Mouse (Mus musculus) layer of hippocampus, adult 9-11 months (tissue): ENCODE data around the gene Mfng.
A peak's percentile ranks its signal among the peaks of the same experiment; 100 is the strongest.

Source experiments
- DNase-seq: peaks from one replicate; pipeline ENCODE4 v3.0.0; 2022

Gene Mfng

DNA sequence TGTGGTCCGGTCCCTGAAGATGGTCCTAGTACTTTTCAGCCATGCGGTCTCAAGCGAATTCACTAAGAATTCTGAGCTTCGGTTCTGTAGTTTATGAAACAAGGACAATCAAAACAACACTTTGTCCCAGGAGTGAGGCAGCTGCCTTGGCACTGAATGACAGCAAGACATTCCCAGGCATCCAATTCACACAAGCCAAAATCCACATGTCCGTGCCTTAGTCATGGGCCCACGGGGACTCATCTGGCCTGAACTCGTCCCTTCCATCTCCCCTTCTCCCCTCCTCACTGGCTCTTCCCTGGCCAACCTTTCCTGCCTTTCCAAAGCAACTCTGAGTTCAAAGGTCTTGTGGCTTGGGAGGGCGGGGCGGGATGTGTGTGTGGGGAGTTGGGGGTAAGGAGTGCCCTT is 13.1 kb upstream of the Mfng start:
- DNase-seq = no peak

GRCm38 (mm10) chr15:78785961-78786360 is 12.7 kb upstream of the Mfng start:
- no peak for DNase-seq

DNA sequence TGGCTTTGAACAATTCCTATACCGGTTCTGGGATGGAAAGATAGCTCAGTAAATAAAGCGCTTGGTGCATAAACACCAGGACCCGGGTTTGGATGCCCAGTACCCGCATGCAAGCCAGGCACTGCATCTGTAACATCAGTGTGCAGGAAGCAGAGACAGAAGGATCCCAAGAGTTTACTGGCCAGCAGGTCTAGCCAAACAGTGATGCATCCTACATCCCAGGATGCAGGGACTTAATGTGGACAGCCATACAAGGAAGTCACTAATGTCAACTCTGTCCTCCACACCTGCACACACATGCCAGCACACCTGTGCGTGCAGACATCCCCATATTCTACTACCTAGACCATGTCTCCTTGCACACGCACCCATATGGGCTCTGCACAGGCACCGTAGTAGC is 12.0 kb upstream of the Mfng start:
- no peak for DNase-seq

DNA sequence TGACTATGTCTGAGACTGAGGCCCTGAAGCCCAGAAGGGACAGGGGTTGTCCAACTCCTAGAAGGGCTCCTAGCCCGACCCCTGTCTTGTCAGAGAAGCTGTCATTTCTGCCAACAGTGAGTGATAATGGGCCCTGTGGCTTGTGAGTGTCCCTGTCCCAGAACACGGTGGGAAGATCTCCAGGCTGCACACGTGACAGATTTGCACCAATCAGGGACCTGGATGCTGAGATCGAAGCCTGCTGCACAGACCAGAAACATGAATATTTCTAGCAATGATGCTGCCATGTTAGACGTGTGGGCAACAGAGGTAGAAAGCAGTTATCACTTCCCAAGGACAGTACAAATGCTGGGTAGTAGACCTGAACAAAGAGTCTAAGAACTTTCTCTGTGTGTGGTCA is 11.2 kb upstream of the Mfng start:
- no peak for DNase-seq

GRCm38 (mm10) chr15:78782348-78783103 is 9.3 kb upstream of the Mfng start:
- no peak for DNase-seq

DNA sequence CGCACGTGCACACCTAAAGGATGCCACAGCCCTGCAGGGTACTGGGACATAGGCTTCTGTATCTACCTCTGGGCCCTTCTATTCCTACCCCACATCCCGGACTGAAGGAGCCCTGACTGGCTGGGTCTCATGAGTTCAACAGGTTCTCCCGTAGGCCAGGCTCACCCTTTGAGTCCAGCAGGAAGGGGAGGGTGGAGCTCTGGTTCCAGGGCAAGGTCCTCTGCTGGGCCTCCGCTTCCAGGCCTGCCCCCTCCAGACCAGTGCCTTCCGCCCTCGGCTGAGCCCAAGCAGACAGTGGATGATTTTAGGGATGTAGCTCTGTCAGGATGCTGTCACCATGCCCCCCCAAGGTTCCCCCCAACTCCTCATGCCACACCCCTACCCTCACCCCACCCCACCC is 7.6 kb upstream of the Mfng start:
- no peak for DNase-seq

DNA sequence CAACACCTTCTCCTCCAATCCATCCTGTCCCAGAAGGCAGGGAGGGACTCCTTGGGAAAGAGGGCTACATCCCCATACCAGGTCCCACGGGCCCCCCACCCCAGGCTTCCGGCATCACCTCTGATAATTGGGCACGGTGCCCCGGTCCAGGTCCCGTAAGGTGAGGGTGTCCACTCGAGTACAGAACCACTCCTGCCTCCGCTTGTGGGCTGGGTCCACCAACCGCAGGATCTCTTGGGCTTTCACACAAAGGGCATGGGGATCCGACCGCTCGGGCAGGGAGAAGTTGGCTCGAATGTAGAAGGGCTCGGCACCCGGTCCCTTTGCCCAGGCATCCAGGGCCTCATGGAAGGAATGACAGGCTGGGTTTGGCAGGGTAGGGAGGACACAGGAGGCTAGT is 7.1 kb upstream of the Mfng start:
- no peak for DNase-seq

GRCm38 (mm10) chr15:78779690-78780089 is 6.4 kb upstream of the Mfng start:
- DNase-seq = no peak

GRCm38 (mm10) chr15:78779253-78779652 is 6.0 kb upstream of the Mfng start:
- DNase-seq = no peak

DNA sequence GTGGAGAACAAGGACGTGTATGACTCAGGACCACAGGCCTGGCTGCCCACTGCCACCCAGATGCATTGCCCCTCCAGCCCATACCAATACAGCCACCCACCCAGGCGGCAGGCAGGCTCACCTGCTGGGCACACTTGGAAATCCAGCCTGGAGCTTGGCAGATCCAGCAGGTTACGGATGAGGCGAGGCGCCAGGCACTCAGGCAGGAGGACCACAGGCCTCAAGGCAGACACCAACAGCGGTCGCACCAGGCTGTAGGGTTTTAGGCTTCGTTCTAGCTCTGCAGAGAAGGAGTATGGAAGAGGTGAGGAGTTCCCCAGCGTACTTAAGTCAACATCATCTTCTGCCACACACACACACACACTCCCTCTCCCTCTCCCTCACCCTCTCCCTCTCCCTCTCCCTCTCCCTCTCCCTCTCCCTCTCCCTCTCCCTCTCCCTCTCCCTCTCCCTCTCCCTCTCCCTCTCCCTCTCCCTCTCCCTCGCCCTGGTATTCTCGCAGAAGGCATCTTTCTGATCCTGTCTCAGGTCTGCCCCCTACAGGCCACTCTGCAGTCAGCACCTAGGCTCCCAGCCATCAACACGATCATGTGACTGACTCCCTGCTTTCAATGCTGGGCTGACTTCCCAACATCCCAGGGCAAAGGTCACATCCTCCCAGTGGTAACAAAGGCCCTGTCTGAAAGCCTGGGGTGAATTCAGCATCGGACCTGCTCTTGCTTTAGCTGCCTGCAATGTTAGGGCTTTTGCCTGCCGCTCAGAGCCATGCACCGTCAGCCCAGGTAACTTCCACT is 5.0 kb upstream of the Mfng start:
- peak; percentile 94 for DNase-seq

- no peak for DNase-seq
Measured at GRCm38 (mm10) chr15:78772856-78773255, 419 bp downstream of the Mfng start.

- no peak for DNase-seq
Measured at GRCm38 (mm10) chr15:78772368-78772763, 909 bp downstream of the Mfng start.

DNA sequence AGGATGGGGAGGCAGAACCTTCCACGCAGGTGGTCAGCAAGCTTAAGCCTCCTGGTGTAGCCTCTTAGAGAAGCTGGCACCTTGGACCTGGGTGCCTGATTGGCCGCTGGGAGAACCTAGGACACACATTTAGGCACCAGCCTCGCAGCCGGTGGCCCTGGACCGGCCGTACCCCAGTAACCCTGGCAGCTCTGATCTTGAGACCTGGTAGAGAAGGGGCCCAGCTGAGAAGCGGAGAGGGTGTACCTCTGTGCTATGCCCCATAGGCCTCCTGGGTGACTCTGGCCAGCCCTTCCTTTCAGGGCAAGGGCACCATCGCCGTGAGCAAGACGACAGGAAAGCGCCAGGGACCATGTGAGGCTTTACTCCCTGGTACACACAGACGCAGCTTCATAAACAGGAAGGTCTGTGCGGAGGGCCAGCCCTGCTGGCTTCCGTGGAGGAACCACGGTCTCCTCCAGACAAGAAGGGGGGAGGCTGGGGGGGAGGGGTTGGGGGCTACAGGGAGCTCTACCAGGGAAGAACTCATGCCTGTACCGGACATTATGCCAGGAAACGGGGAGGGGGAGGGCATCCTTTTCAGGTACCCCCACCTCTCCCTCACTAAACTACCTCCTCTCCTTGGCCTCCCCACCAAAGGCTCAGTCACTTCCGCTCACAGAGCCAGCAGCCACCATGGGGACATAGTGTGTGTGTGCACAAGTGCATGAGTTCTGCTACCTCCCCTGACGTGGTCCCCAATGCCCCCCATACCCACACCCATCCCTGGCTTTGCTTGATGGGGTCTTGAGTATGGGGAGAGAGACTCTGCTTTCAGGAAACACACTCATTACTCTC is 1.5 kb downstream of the Mfng start:
- DNase-seq = peak; percentile 40

DNA sequence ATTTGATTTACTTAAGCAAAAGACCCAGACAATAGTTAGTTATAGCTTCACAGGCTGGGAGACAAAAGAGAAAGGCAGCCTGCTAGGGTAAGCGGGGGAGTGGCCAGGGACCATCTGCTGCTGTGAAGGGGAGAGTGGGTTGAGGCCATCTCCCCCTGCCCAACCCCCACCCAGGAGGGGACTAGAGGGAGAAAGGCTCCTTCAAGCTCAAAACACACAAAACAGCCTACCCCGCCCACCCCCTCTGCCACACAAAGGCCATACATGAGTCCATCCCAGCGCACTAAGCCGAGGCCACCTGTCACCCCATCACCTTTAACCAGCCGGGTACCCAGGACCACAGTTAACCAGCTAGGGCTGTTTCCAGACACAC is 2.3 kb downstream of the Mfng start:
- no peak for DNase-seq

DNA sequence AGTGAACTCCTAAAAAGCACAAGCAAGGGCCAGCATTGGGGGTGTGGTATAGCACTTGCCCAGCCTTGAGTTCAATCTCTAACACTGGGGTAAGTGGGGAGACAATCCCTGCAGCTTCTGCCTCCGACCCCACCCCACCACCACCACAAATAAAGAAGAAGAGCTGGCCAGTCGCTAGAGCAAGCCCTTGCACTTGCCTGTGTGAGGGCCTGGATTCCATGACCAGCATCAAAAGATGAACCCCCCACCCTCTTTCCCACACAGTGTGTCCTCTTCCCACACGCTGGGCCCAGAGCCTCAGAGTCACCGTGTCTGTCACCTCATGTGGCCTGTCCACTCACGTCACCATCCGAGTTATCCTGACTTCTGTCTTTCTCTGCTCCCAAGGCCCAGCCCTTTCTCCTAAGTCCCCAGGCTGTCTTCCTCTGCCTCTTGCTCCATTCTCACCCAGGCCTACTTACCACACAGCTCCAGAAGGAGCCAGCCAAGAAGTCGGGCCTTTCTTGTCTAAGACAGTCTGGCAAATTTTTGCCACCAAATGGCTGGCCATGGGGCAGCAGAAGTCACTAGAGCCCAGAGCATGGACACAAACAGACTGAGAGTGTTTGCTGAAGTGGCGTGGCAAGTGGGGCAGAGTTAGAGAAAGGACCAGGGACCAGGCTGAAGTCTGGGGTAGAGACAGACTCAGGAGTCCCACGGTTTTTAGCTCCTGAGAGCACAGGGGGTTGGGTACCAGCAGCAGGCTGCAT is 2.9 kb downstream of the Mfng start:
- no peak for DNase-seq

DNA sequence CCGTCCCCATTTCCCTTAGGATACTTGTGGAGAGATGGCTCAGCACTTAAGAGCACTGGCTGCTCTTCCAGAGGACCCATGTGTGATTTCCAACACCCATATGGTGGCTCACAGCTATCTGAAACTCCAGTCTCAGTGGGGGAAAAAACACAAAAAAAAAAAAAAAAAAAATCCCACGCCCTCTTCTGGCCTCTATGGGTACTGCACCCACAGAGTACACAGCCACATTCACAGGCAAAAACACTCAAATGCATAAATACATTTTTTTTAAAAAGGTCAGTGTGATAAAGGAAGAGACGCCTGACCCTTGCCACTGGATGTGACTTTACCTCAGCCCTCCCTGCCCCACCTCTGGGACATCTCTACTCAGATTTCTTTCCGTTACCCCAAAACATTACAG is 4.2 kb downstream of the Mfng start:
- no peak for DNase-seq

DNA sequence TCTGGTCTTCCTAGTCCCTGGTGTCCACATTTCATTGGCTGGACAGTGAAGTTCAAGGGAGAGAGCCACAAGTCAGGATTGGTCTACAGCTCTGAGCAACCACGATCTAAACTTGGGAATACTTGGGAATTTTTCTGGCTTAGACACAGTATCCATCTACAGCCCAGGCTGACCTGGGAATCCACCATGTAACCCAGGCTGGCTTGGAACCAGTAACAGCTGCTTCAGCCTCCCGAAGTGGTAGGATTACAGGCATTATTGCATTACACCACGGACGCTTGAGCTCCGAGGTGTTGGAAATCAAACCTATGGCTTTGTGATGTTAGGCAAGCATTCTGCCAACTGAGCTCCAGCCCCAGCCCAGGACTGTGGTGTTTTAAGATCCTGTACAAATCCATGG is 9.6 kb downstream of the Mfng start:
- no peak for DNase-seq

- DNase-seq = no peak
Measured at GRCm38 (mm10) chr15:78763210-78763609, 10.1 kb downstream of the Mfng start.

- no peak for DNase-seq
Measured at GRCm38 (mm10) chr15:78761112-78761511, 12.2 kb downstream of the Mfng start.

DNA sequence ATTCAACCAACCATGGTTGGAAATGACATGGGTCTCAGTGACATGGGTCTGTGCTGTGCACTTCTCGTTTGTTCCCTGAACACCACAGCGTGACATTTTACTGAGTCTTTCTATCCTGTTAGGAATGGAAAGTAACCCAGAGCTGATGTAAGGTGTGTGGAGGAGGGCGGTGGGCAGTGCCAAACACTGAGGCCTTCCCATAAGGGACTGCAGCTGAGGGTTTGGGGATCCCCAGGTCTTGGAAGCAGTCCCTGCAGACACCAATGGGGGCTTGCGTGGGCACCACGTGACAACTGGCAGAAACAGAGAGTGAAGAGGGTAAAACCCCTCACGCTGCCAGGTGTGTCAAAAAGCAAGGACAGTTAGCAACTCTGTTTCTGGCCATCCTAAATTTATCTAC is 15.1 kb downstream of the Mfng start:
- DNase-seq = no peak

DNA sequence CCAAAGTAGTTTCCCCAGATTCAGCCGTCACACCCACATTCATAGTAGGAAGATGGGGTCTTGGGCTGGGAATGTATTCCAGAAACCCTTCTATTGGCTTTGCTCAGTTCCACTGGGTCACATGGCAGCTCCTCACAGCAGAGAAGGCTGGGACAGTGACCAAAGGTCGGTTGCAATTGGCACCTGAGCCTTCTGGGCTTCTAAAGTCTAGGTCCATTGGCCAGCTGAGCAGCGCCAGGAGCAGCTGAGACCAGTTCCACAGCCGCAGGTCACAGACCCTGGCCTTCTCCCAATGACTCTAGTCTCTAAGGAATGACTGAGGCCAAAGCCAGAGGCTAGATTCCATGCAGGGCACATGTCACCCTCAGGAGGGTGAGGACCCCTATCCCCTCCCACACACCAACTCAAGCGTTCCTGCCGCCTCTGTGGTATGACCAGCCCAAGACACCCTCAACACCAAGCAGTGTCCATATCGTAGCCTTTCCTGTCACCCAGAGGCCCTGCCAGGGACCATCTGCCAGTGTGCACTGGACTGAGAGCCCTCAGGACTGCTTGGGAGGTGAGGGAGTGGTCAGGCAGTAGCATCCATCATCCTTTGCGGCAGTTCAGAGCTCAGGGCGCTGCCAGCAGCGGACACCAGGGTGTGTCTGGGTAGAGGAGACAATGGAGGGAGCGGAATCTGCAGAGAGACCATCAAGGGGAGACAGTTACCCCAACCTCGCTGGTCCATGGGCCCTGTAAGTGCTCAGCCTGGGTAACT is 17.1 kb downstream of the Mfng start:
- DNase-seq = no peak

- no peak for DNase-seq
Measured at GRCm38 (mm10) chr15:78755226-78755625, 18.0 kb downstream of the Mfng start.
